Mouse (Mus musculus): ENCODE data around the gene Acsl5.

The Acsl5 gene

GRCm38 (mm10) chr19:55331776-55332175, 80.0 kb downstream of the Acsl5 start:
- no peak for DNase-seq (ENCODE audit: low spot score in 2 of 2)

- DNase-seq (ENCODE audit: low spot score in 2 of 2): peak; percentile 38 to 63
Observed at GRCm38 (mm10) chr19:55332641-55333268, 81.0 kb downstream of the Acsl5 start.

- peak in 1 of 2 experiments; percentile 8 for DNase-seq (ENCODE audit: low spot score in 2 of 2)
Observed at GRCm38 (mm10) chr19:55335881-55336280, 84.1 kb downstream of the Acsl5 start.

GRCm38 (mm10) chr19:55336441-55336840, 84.7 kb downstream of the Acsl5 start:
- DNase-seq (ENCODE audit: low spot score in 2 of 2): no peak

- no peak for DNase-seq (ENCODE audit: low spot score in 2 of 2)
Observed at GRCm38 (mm10) chr19:55337066-55337465, 85.3 kb downstream of the Acsl5 start.

- no peak for DNase-seq (ENCODE audit: low spot score in 2 of 2)
Observed at GRCm38 (mm10) chr19:55337664-55338063, 85.9 kb downstream of the Acsl5 start.

- DNase-seq (ENCODE audit: low spot score in 2 of 2): no peak
Observed at GRCm38 (mm10) chr19:55340521-55340920, 88.8 kb downstream of the Acsl5 start.

GRCm38 (mm10) chr19:55341377-55341776, 89.6 kb downstream of the Acsl5 start:
- DNase-seq (ENCODE audit: low spot score in 2 of 2): no peak

- no peak for DNase-seq (ENCODE audit: low spot score in 2 of 2)
Observed at GRCm38 (mm10) chr19:55342423-55342822, 90.7 kb downstream of the Acsl5 start.

- DNase-seq (ENCODE audit: low spot score in 2 of 2): no peak
Observed at GRCm38 (mm10) chr19:55343274-55343673, 91.5 kb downstream of the Acsl5 start.

Measured in thymus, postnatal 10 days (tissue).